Mouse (Mus musculus) layer of hippocampus, adult 8-10 months (tissue): ENCODE results near the gene Nme2. TPM values are rescaled to one million over a fixed set of nuclear protein-coding genes. Genes with fewer than 3 reads are reported as not detected.

ENCODE experiments used
- total RNA-seq, 4 experiments: library from RNA; stranded (reverse); gene quantifications; 2 replicates each; pipeline ENCODE4 v1.2.4; 2022

Nme2 gene
- total RNA-seq, 4 experiments from 2014 or later: 88.3 to 126 (median 105) TPM

Other genes with a start within 250 kb of the Nme2 start
- gene Utp18, start 70.5 kb downstream of the Nme2 start, total RNA-seq: 10 to 100 TPM; 21.6 to 23.3 (median 22.4) TPM
- 10 to 100 TPM; 28.4 to 40.9 (median 33.5) TPM for gene Mbtd1, start 70.4 kb downstream of the Nme2 start, total RNA-seq
- gene Gm20390, start 12.0 kb upstream of the Nme2 start, total RNA-seq: 100 to 1,000 TPM in 2 of 4 experiments, 10 to 100 TPM in 2; 86.0 to 119 (median 96.1) TPM
- gene Nme1, start 12.3 kb upstream of the Nme2 start, total RNA-seq: 100 to 1,000 TPM in 1 of 4 experiments, 10 to 100 TPM in 3; 72.6 to 105 (median 82.2) TPM
- 100 to 1,000 TPM; 205 to 236 (median 220) TPM for gene Spag9, start 39.8 kb upstream of the Nme2 start, total RNA-seq